Mouse (Mus musculus) megakaryocyte, embryonic 14.5 days (primary cell): ENCODE results near the gene Kin. TPM values are rescaled to one million over a fixed set of nuclear protein-coding genes. Genes with fewer than 3 reads are reported as not detected.

ENCODE experiments used
- H3K27me3 ChIP-seq: replicated peaks from 2 replicates; pipeline ENCODE3; 2012; ENCODE audit warnings: inconsistent platforms
- H3K36me3 ChIP-seq: replicated peaks from 2 replicates; pipeline ENCODE3; 2012; ENCODE audit warnings: low read length, inconsistent platforms, mixed read lengths
- H3K4me1 ChIP-seq: 2 replicates; pipeline ENCODE4 v1.6.1; 2012; ENCODE audit warnings: inconsistent platforms
- H3K4me3 ChIP-seq: replicated peaks from 2 replicates; pipeline ENCODE3; 2012; ENCODE audit warnings: moderate library complexity, mild to moderate bottlenecking, inconsistent platforms
- H3K9me3 ChIP-seq: 2 replicates; pipeline ENCODE4 v1.6.1; 2012; ENCODE audit warnings: inconsistent platforms
- FLI1 ChIP-seq: IDR thresholded peaks from 2 replicates; pipeline ENCODE4 v1.6.1; 2012; ENCODE audit warnings: low read length, inconsistent platforms, mixed read lengths
- GATA1 ChIP-seq: IDR thresholded peaks from 3 replicates; pipeline ENCODE4 v1.6.1; 2012; ENCODE audit warnings: mixed read lengths, low read length, inconsistent platforms, borderline replicate concordance
- polyA plus RNA-seq: library from polyadenylated mRNA; stranded (reverse); fragments of >175 nt; gene quantifications from 2 replicates; pipeline ENCODE4 v1.2.3, GENCODE M21; 2012; ENCODE audit warnings: low replicate concordance; ENCODE audit not compliant: insufficient read depth

The Kin gene
- polyA plus RNA-seq, 1 experiment = 1.9 TPM

DNA sequence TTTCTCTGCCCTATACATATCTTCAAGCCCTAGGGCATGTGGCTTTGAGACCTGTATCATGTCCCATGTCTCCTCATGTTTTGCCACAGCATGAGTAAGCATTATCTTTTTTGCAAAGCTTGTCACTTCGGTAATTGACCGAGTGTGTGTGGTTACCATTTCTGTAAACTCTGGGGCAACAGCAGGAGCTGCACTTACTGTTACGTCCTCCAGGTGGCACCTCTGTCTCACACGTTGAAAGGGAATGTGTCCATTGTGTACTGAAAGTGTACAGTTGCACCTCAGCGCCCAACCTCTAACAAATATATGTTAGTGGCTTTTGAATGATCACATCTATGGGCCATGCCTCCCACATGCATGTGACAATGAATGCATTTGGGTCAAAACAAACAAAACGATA lies 20.8 kb downstream of the Kin start:
- Histone ChIP-seq H3K36me3 (no peaks in the 10 kb centered on the region), H3K27me3 (peaks cover 3% of the 10 kb centered on the region), H3K9me3 (no peaks in the 10 kb centered on the region), H3K4me3 (no peak overlapping the region), H3K4me1 (peaks cover 25% of the 10 kb centered on the region)
- TF ChIP-seq GATA1 (no peak), FLI1 (no peak)

DNA sequence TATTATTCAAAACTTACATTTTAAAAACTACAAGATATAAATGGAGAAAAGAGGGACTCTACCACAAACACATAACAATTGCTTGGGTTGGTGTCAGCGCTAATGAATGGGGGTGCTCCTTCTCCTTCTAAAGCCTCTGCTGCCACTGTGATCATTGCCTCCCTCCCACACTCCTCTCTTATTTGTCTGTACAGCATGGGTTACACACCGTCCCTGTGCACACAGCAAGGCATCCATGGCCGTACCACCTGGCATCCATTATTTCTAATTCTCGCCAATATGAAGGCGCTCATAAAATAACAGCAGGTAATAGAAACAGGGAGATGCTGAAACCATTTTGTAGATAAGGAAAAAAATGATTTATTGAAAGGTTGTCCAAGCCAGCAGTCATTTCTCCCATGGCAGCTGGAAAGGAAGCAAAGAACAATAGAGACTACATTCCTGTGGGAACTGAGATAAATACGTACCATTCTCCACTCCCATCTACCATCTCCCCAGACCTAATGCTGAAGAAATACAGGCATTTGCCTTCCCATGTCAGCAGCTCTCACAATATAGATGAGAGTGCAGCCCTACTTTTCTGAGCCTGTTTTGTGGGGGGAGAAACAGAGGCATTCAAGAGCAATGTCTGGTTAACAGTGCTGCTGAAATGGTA lies 28.3 kb downstream of the Kin start:
- Histone ChIP-seq H3K4me1 (no peaks in the 10 kb centered on the region), H3K9me3 (no peaks in the 10 kb centered on the region), H3K27me3 (peaks cover 1% of the 10 kb centered on the region), H3K4me3 (no peak overlapping the region), H3K36me3 (no peaks in the 10 kb centered on the region)
- TF ChIP-seq FLI1 (no peak), GATA1 (no peak)

DNA sequence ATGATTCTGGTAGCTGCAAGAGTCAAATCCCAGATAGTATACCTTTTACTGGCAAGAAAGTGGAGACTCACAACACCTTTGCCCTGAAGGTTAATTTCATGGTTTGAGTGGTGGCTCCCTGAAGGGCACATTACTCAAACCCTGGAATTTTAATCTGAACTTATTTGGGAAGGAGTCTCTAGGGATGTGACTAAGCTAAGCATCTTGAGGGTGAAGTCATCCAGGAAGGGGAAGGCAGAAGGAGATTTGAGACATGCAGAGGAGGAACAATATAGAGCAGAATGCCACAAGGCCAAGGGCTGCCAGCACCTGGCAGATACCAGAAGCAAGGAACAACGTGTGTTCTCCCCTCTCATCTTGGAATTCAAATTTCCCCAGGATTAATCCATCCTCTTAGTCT lies 38.4 kb downstream of the Kin start:
- no peak overlapping the region for H3K4me3 ChIP-seq

DNA sequence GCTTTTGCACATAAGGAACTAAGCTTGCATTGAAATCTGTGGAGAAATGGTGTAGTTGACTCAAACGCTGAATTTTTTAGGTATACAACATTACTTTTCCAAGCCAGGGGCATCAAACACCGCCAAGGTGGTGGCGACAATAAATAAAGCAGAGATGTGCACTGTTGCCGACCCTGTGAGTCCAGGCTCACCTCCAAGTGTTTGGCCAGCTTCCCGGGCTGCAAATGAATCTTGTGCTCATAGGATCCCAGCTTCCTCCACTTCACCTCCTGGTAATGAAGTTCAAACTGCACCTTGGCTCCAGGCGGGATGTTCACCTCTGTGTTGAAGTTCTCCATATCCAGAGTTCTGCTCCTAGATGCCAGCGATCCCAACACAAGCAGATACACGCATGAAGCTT lies 38.9 kb downstream of the Kin start:
- TF ChIP-seq GATA1 = no peak
- TF ChIP-seq FLI1 = no peak
- Histone ChIP-seq H3K27me3 (peaks cover 3% of the 10 kb centered on the region), H3K36me3 (no peaks in the 10 kb centered on the region), H3K4me1 (no peaks in the 10 kb centered on the region), H3K4me3 (no peak overlapping the region), H3K9me3 (no peaks in the 10 kb centered on the region)

More for the DNA sequence above, 38.4 kb downstream of the Kin start:
- Histone ChIP-seq H3K36me3 (no peaks in the 10 kb centered on the region), H3K27me3 (peaks cover 3% of the 10 kb centered on the region), H3K4me1 (no peaks in the 10 kb centered on the region), H3K9me3 (no peaks in the 10 kb centered on the region)
- TF ChIP-seq GATA1 (no peak), FLI1 (no peak)

DNA sequence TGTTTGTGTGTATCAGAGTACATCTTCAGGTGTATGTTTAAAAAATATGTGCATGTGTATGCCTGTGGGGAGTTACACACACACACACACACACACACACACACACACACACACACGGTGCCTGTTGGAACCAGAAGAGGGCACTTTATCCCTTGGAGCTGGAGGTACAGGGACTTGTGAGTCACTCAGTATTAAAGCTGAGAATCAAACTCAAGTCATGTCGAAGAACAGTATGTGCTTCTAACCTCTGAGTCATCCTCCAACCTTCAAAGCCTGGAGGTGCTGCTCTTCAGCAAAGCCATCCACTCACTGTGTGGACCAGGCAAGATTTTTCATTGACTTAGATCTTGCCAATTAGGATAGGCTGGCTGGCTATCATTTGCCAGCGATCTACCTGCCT lies 41.4 kb downstream of the Kin start:
- Histone ChIP-seq H3K4me3 (no peak overlapping the region), H3K9me3 (no peaks in the 10 kb centered on the region), H3K36me3 (no peaks in the 10 kb centered on the region), H3K27me3 (peaks cover 3% of the 10 kb centered on the region), H3K4me1 (no peaks in the 10 kb centered on the region)
- TF ChIP-seq FLI1 = no peak
- no peak for TF ChIP-seq GATA1

DNA sequence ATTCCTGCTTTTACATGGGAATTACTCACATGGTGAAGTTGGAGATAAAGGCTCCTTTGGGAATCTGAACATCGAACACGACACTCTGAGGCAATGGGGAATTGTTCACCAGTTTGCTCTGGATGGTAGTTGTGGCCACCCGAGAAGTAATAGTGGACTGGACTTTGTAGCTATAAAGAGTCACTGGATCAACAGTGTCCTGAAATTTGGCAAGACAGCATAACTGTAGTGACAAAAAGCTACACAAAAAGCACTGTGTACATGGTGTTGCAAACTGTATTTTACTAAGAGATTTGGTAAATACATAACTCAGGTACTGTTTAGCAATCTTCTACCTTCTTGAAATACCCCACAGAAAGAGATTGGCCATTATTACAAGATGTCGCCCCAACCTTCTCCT lies 45.7 kb downstream of the Kin start:
- TF ChIP-seq FLI1 = no peak
- no peak for TF ChIP-seq GATA1
- no peaks in the 10 kb centered on the region for H3K4me1 ChIP-seq
- H3K9me3 ChIP-seq = no peaks in the 10 kb centered on the region
- H3K4me3 ChIP-seq = no peak overlapping the region
- H3K27me3 ChIP-seq = no peaks in the 10 kb centered on the region
- no peaks in the 10 kb centered on the region for H3K36me3 ChIP-seq

DNA sequence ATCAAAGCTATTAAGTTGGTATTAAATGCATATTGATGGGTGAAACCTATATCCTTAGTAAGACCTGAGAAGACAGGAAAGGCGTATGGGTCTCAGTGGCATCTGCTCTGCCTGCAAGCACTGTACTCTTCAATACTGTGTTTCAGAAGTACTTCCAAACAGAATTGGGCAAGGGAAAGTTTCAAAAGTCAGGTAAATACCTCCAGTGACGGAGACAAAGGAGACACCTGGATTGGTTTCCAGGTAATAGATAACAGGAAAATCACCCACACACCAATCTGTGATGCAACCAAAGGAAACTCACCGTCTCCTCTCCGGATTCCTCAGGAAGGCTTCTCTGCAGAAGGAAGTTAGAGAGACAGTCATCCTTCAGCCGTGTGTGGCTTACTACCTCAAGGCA lies 47.1 kb downstream of the Kin start:
- no peak overlapping the region for H3K4me3 ChIP-seq
- no peaks in the 10 kb centered on the region for H3K9me3 ChIP-seq
- H3K27me3 ChIP-seq = peaks cover 5% of the 10 kb centered on the region
- H3K4me1 ChIP-seq = no peaks in the 10 kb centered on the region
- TF ChIP-seq FLI1 (no peak), GATA1 (no peak)
- H3K36me3 ChIP-seq = no peaks in the 10 kb centered on the region

DNA sequence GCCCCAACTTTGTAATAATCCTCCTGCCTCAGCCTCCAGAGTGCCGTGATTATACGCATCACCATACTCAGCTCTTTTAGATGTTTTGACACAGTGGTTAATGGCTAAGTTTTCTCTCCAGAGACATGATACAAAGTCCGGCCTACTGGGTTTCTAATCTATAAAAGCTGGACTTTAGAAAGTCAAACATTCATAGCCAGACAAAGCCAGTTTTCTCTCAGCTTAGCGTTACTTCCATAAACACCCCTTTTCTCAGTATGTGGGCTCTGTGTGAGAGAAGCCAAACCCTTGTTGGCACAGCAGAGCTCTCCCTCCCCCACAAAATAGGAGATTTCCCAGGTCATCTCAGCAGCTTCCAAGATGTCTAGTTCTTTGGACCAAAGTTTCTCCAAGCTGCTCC lies 48.2 kb downstream of the Kin start:
- H3K9me3 ChIP-seq = no peaks in the 10 kb centered on the region
- H3K27me3 ChIP-seq = peaks cover 5% of the 10 kb centered on the region
- no peaks in the 10 kb centered on the region for H3K4me1 ChIP-seq
- no peak overlapping the region for H3K4me3 ChIP-seq
- no peak for TF ChIP-seq FLI1
- no peak for TF ChIP-seq GATA1
- no peaks in the 10 kb centered on the region for H3K36me3 ChIP-seq

DNA sequence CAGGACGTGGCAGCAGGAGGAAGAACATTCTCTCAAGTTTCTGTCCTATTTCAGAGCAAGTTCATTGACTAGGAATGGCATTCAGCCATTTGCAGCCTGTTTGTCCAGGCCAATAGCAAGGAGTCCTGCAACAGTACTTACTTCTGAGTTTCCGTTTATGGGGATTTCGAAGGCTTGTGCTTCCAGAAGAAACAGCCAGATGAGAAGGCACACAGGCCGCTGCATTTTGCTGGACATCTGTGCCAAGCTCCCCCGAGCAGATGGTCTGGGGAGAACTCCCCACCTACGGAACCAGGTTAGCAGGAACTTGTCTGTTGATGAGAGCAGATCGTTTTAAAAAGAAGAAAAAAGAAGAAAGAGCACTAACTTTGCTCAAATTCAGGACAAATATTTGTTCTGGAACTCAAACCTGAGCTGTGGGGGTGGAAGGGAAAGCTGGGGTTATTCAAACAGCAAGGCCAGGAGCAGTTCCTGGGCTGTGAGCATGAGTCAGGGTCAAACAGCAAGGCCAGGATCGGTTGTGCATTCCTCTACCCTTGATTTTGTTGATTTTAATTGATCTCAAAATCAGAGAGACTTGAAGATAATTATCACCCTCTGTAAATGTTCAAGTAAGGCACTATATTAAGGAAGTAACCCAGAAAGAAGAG lies 50.1 kb downstream of the Kin start:
- H3K36me3 ChIP-seq = no peaks in the 10 kb centered on the region
- H3K9me3 ChIP-seq = no peaks in the 10 kb centered on the region
- peaks cover 5% of the 10 kb centered on the region for H3K27me3 ChIP-seq
- H3K4me3 ChIP-seq = no peak overlapping the region
- TF ChIP-seq GATA1 (no peak), FLI1 (no peak)
- H3K4me1 ChIP-seq = no peaks in the 10 kb centered on the region

DNA sequence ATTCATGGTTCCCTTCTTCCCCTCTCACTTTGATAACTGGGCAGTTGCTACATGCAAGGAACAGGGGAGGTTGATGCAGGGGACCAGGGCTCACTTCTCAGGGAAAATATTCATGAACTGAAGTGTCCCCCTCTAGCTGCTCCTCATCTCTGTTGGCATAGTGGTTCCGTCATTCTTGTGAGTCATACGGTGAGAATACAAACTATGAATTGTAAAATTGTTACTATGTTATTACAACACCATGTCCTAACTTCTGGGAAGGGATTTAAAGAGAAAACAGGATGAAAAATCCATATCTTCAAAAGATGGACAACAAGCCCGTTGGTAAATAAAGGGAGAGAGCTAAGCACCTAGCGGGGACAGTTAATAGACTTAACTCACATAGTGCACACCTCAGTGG lies 50.9 kb downstream of the Kin start, which contains the start of gene Itih2:
Itih2 (minus strand) TSS at position 101 of the 400 bp plus-strand sequence.
- H3K4me3 ChIP-seq = no peak within 1 kb of the TSS

DNA sequence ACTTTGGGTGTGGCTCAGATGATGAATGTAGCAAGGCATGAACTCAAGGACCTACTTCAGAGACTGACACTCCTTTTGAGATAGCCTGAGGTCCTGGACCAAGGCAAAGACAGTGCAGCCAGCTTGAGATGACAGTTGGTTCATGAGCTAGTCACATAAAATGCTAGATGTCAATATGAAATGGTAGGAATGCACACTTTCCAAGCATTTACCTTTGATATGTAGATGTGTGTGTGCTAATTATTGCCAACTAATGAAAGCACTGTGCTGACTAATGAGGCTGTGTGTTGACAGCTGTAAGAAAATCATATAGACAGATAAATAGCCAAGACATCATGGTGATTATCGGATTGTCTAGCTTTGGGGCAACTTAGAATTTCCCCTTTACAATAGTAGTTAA lies 51.7 kb downstream of the Kin start:
- TF ChIP-seq GATA1 (no peak), FLI1 (no peak)
- Histone ChIP-seq H3K4me3 (no peak overlapping the region), H3K4me1 (no peaks in the 10 kb centered on the region), H3K36me3 (no peaks in the 10 kb centered on the region), H3K27me3 (peaks cover 5% of the 10 kb centered on the region), H3K9me3 (no peaks in the 10 kb centered on the region)

More for the DNA sequence above, 50.9 kb downstream of the Kin start, which contains the start of gene Itih2:
- Histone ChIP-seq H3K4me1 (no peaks in the 10 kb centered on the region), H3K27me3 (peaks cover 5% of the 10 kb centered on the region), H3K9me3 (no peaks in the 10 kb centered on the region), H3K36me3 (no peaks in the 10 kb centered on the region)
- no peak for TF ChIP-seq GATA1
- TF ChIP-seq FLI1 = no peak
